Mouse (Mus musculus) cerebellum, adult 2 months (tissue): ENCODE results near the gene Nedd9.

Source experiments
- CTCF ChIP-seq: fragments of 200-500 bp; IDR thresholded peaks from 2 replicates; pipeline ENCODE4 v1.5.1; 2011; ENCODE audit warnings: low read depth, mild to moderate bottlenecking, control low read depth, low read length, moderate library complexity, borderline replicate concordance; ENCODE audit not compliant: insufficient read depth
- POLR2A ChIP-seq: fragments of 200-500 bp; IDR thresholded peaks from 2 replicates; pipeline ENCODE4 v1.6.1; 2011; ENCODE audit warnings: low read length, control low read depth, borderline replicate concordance; ENCODE audit not compliant: insufficient read depth

- TF ChIP-seq POLR2A = no peak
- no peak for TF ChIP-seq CTCF
These were observed 213.1 kb downstream of the Nedd9 start, which contains the start of gene Gm17364 for GRCm38 (mm10) chr13:41273927-41274650.
